Mouse (Mus musculus): ENCODE data around the gene Mylpf.

DNA sequence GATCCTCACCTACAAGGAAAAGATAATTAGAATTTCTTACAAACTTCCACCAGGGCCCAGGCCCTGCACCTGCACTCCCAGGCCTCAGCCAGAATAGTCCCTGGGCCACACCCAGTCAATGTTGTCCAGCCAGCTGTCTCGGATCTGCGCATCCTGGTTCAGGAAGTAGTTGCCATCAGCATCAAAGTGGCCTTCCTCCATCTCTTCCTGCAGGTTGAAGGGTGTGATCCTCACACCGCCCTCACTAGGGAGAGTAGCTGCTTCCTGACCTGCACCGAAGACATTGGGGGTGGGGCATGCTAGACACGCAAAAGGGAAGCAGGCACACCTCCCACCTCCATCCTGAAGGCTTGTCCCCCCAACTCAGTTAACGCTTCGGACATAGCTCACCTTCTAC is 14.1 kb upstream of the Mylpf start:
- TF ChIP-seq POLR2A (IDR thresholded peaks at IDR 0.05; ENCODE audit: insufficient read depth, low read depth, low read length) (no peak), CTCF (IDR thresholded peaks at IDR 0.05) (no peak), EP300 (IDR thresholded peaks at IDR 0.05; ENCODE audit: insufficient read depth, low read depth, low read length) (no peak)
